Mouse (Mus musculus): Measurements from ENCODE around the gene Scd1. TPM values are rescaled to one million over a fixed set of nuclear protein-coding genes. Genes with fewer than 3 reads are reported as not detected.

Gene Scd1
- polyA plus RNA-seq, 1 experiment from 2014 or later: 1.3 TPM

- Histone ChIP-seq H3K9me3 (ENCODE audit: control insufficient read depth, low read length) (no peaks in the 10 kb centered on the region), H3K27me3 (ENCODE audit: control insufficient read depth, insufficient read depth, low read length) (no peaks in the 10 kb centered on the region), H3K9ac (ENCODE audit: low read length) (no peak overlapping the region), H3K4me2 (replicated peaks; ENCODE audit: low read depth) (no peak overlapping the region), H3K4me3 (ENCODE audit: low read depth, low read length) (no peak overlapping the region), H3K4me1 (replicated peaks; ENCODE audit: control insufficient read depth, insufficient read depth) (no peaks in the 10 kb centered on the region), H3K36me3 (ENCODE audit: control insufficient read depth, insufficient read depth, low read length) (no peaks in the 10 kb centered on the region), H3K27ac (replicated peaks) (no peak overlapping the region)
- WGBS: 68% methylated on average over 9 of the region's 9 CpGs
- TF ChIP-seq CTCF (IDR thresholded peaks at IDR 0.05; ENCODE audit: low read depth) (no peak), EP300 (optimal IDR thresholded peaks at IDR 0.05) (no peak)
- DNase-seq (ENCODE audit: low spot score) (no peak), ATAC-seq (ENCODE audit: low FRiP score, low TSS enrichment) (no peak)
These were observed 10.9 kb upstream of the Scd1 start for GRCm38 (mm10) chr19:44418544-44418943.

GRCm38 (mm10) chr19:44418061-44418460, 10.4 kb upstream of the Scd1 start:
- TF ChIP-seq CTCF (IDR thresholded peaks at IDR 0.05; ENCODE audit: low read depth): no peak
- no peaks in the 10 kb centered on the region for H3K4me1 ChIP-seq (replicated peaks; ENCODE audit: control insufficient read depth, insufficient read depth)
- H3K4me2 ChIP-seq (replicated peaks; ENCODE audit: low read depth): no peak overlapping the region
- H3K27me3 ChIP-seq (ENCODE audit: control insufficient read depth, insufficient read depth, low read length): no peaks in the 10 kb centered on the region
- DNase-seq (ENCODE audit: low spot score) (no peak), ATAC-seq (ENCODE audit: low FRiP score, low TSS enrichment) (no peak)
- no peaks in the 10 kb centered on the region for H3K9me3 ChIP-seq (ENCODE audit: control insufficient read depth, low read length)
- WGBS: 67% methylated on average over 5 of the region's 5 CpGs
- no peak overlapping the region for H3K9ac ChIP-seq (ENCODE audit: low read length)
- H3K27ac ChIP-seq (replicated peaks): no peak overlapping the region
- H3K4me3 ChIP-seq (ENCODE audit: low read depth, low read length): no peak overlapping the region
- no peaks in the 10 kb centered on the region for H3K36me3 ChIP-seq (ENCODE audit: control insufficient read depth, insufficient read depth, low read length)

- Histone ChIP-seq H3K4me2 (replicated peaks; ENCODE audit: low read depth) (no peak overlapping the region), H3K27ac (replicated peaks) (no peak overlapping the region), H3K4me1 (replicated peaks; ENCODE audit: control insufficient read depth, insufficient read depth) (no peaks in the 10 kb centered on the region), H3K36me3 (ENCODE audit: control insufficient read depth, insufficient read depth, low read length) (no peaks in the 10 kb centered on the region), H3K27me3 (ENCODE audit: control insufficient read depth, insufficient read depth, low read length) (no peaks in the 10 kb centered on the region), H3K4me3 (ENCODE audit: low read depth, low read length) (no peak overlapping the region), H3K9ac (ENCODE audit: low read length) (no peak overlapping the region), H3K9me3 (ENCODE audit: control insufficient read depth, low read length) (no peaks in the 10 kb centered on the region)
- no peak for ATAC-seq (ENCODE audit: low FRiP score, low TSS enrichment)
- DNase-seq (ENCODE audit: low spot score): no peak
- WGBS: 69% methylated on average over 4 of the region's 4 CpGs
- TF ChIP-seq CTCF (IDR thresholded peaks at IDR 0.05; ENCODE audit: low read depth) (no peak), EP300 (optimal IDR thresholded peaks at IDR 0.05) (no peak)
These were observed 9.8 kb upstream of the Scd1 start for GRCm38 (mm10) chr19:44417448-44417847.

GRCm38 (mm10) chr19:44416240-44416639, 8.6 kb upstream of the Scd1 start:
- 79% methylated on average over 5 of the region's 5 CpGs for WGBS
- DNase-seq (ENCODE audit: low spot score) (no peak), ATAC-seq (ENCODE audit: low FRiP score, low TSS enrichment) (peak; percentile 24; the same call in 1 of the 2 replicates)
- TF ChIP-seq CTCF (IDR thresholded peaks at IDR 0.05; ENCODE audit: low read depth): no peak
- TF ChIP-seq EP300 (optimal IDR thresholded peaks at IDR 0.05): no peak
- no peaks in the 10 kb centered on the region for H3K36me3 ChIP-seq (ENCODE audit: control insufficient read depth, insufficient read depth, low read length)
- H3K27ac ChIP-seq (replicated peaks): no peak overlapping the region
- no peaks in the 10 kb centered on the region for H3K9me3 ChIP-seq (ENCODE audit: control insufficient read depth, low read length)
- no peaks in the 10 kb centered on the region for H3K4me1 ChIP-seq (replicated peaks; ENCODE audit: control insufficient read depth, insufficient read depth)
- H3K9ac ChIP-seq (ENCODE audit: low read length): no peak overlapping the region
- no peak overlapping the region for H3K4me2 ChIP-seq (replicated peaks; ENCODE audit: low read depth)
- no peak overlapping the region for H3K4me3 ChIP-seq (ENCODE audit: low read depth, low read length)
- no peaks in the 10 kb centered on the region for H3K27me3 ChIP-seq (ENCODE audit: control insufficient read depth, insufficient read depth, low read length)

- TF ChIP-seq CTCF (IDR thresholded peaks at IDR 0.05; ENCODE audit: low read depth) (no peak), EP300 (optimal IDR thresholded peaks at IDR 0.05) (no peak)
- no peak overlapping the region for H3K9ac ChIP-seq (ENCODE audit: low read length)
- no peak overlapping the region for H3K4me3 ChIP-seq (ENCODE audit: low read depth, low read length)
- H3K9me3 ChIP-seq (ENCODE audit: control insufficient read depth, low read length): no peaks in the 10 kb centered on the region
- H3K4me2 ChIP-seq (replicated peaks; ENCODE audit: low read depth): no peak overlapping the region
- no peaks in the 10 kb centered on the region for H3K27me3 ChIP-seq (ENCODE audit: control insufficient read depth, insufficient read depth, low read length)
- no peak overlapping the region for H3K27ac ChIP-seq (replicated peaks)
- 70% methylated on average over 5 of the region's 5 CpGs for WGBS
- H3K4me1 ChIP-seq (replicated peaks; ENCODE audit: control insufficient read depth, insufficient read depth): no peaks in the 10 kb centered on the region
- no peaks in the 10 kb centered on the region for H3K36me3 ChIP-seq (ENCODE audit: control insufficient read depth, insufficient read depth, low read length)
- DNase-seq (ENCODE audit: low spot score) (no peak), ATAC-seq (ENCODE audit: low FRiP score, low TSS enrichment) (no peak)
These were observed 7.8 kb upstream of the Scd1 start for GRCm38 (mm10) chr19:44415464-44415863.

- TF ChIP-seq EP300 (optimal IDR thresholded peaks at IDR 0.05) (no peak), CTCF (IDR thresholded peaks at IDR 0.05; ENCODE audit: low read depth) (no peak)
- 87% methylated on average over 20 of the region's 20 CpGs for WGBS
- H3K9ac ChIP-seq (ENCODE audit: low read length): no peak overlapping the region
These were observed 2.8 kb upstream of the Scd1 start for GRCm38 (mm10) chr19:44410269-44410992.

More at GRCm38 (mm10) chr19:44410269-44410992, 2.8 kb upstream of the Scd1 start:
- H3K27me3 ChIP-seq (ENCODE audit: control insufficient read depth, insufficient read depth, low read length): no peaks in the 10 kb centered on the region
- no peaks in the 10 kb centered on the region for H3K36me3 ChIP-seq (ENCODE audit: control insufficient read depth, insufficient read depth, low read length)
- ATAC-seq (ENCODE audit: low FRiP score, low TSS enrichment) (no peak), DNase-seq (ENCODE audit: low spot score) (no peak)
- H3K4me1 ChIP-seq (replicated peaks; ENCODE audit: control insufficient read depth, insufficient read depth): no peaks in the 10 kb centered on the region
- no peak overlapping the region for H3K4me3 ChIP-seq (ENCODE audit: low read depth, low read length)
- H3K9me3 ChIP-seq (ENCODE audit: control insufficient read depth, low read length): no peaks in the 10 kb centered on the region
- no peak overlapping the region for H3K4me2 ChIP-seq (replicated peaks; ENCODE audit: low read depth)
- H3K27ac ChIP-seq (replicated peaks): no peak overlapping the region

Data from stomach, postnatal 0 days (tissue).